8 mouse cellular contexts compared by ENCODE assay signal in the genomic region with DNA sequence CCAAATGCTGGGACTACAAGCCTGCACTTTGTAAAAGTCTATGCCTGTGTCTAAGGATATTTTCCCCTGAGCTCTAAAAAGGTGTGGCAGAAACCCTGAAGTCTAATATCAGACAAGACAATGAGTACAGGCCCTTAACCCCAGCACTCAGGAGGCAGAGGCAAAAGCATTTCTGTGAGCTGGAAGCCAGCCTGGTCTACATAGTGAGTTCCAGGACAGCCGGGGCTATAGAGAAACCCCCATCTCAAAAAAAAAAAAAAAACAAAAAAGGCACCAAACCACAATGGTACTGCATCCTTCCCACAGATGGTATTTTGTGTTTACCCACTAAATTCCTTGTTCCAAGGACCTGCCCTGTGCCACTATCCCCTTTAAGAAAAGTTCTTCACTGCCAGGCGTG. TPM values are rescaled to one million over a fixed set of nuclear protein-coding genes. Genes with fewer than 3 reads are reported as not detected.
DNase-seq lines count a peak whose midpoint lies in the region; ATAC-seq and TF ChIP-seq lines count a peak whose summit lies in the region.
"Not testable (repeated sequence)": the region's sequence is repeated elsewhere in the genome, so short reads cannot be mapped to it uniquely, and the experiment has no call there.

No protein-coding gene starts in this region.

- DNase-seq in T-cell, adult 2 months (ENCODE audit: low spot score), result peak; percentile 37
- peak; percentile 30 for DNase-seq in cerebellum, adult 9-11 months
- peak; percentile 36 to 64 for DNase-seq in gastrocnemius, postnatal 36 days
- peak; percentile 57 to 60 for DNase-seq in left cerebral cortex, adult 2 months (ENCODE audit: extremely low spot score in 1 of 2, low spot score in 2 of 2)
- DNase-seq in ovary, postnatal 10 days (ENCODE audit: low spot score), result peak; percentile 55
- peak; percentile 41 for DNase-seq in thymus, adult 2 months
- peak; percentile 53 for DNase-seq in urinary bladder, postnatal 25 days (ENCODE audit: low spot score)

- not testable (repeated sequence) for H3K4me1 ChIP-seq in thymus, adult 2 months (replicated peaks; ENCODE audit: control insufficient read depth, insufficient read depth, low read length)

- TF ChIP-seq CTCF in left cerebral cortex, adult 2 months (IDR thresholded peaks at IDR 0.05); thymus, adult 2 months (IDR thresholded peaks at IDR 0.05; ENCODE audit: borderline replicate concordance, control insufficient read depth, extremely low read depth, insufficient read depth, low read length, poor library complexity): not testable (repeated sequence)

- H3K27me3 ChIP-seq in thymus, adult 2 months (ENCODE audit: control insufficient read depth, insufficient read depth, low read length), result not testable (repeated sequence)

- H3K36me3 ChIP-seq in thymus, adult 2 months (ENCODE audit: control insufficient read depth, insufficient read depth, low read length), result not testable (repeated sequence)

- 81% methylated on average over 2 of the region's 2 CpGs for WGBS in thymus, adult 2 months

- intact Hi-C loops in gastrocnemius, postnatal 36 days (cut with DNase I); left cerebral cortex, adult 2 months (cut with DNase I): not testable (repeated sequence)

- H3K4me3 ChIP-seq in left cerebral cortex, adult 2 months; thymus, adult 2 months (ENCODE audit: control insufficient read depth, insufficient read depth, low read length): not testable (repeated sequence)

- peak; percentile 0 for ATAC-seq in inflammation-experienced regulatory T-cells, adult 6 months

- not testable (repeated sequence) for TF ChIP-seq POLR2A in thymus, adult 2 months (IDR thresholded peaks at IDR 0.05; ENCODE audit: control insufficient read depth, extremely low read depth, insufficient read depth, low read length, poor library complexity)

- H3K27ac ChIP-seq in left cerebral cortex, adult 2 months; thymus, adult 2 months (ENCODE audit: control insufficient read depth, insufficient read depth, low read length): not testable (repeated sequence)

RNA-seq across cellular contexts. Expression of gene Sfi1, which starts 54.9 kb away (rescaled TPM):
- total RNA-seq in gastrocnemius, postnatal 36 days (2021), result 1 to 10 TPM; 9.3 to 9.9 TPM
- polyA plus RNA-seq in inflammation-experienced regulatory T-cells, adult 6 months (2017; shearing (Covaris generic)), result 10 to 100 TPM; 25.9 to 49.0 (median 44.6) TPM
- total RNA-seq in left cerebral cortex, adult 2 months (2021), result 10 to 100 TPM; 73.5 to 78.7 TPM
- polyA plus RNA-seq in thymus, adult 2 months (2012; rRNA removed), result 36.8 and 49.4 TPM in 2 replicates

Comparison
In these comparisons a context has a peak if more than half of its experiments do, and no peak if none do; other contexts are left out.
1. RNA of gene Sfi1, which starts 54.9 kb away (total RNA-seq): 73.5 to 78.7 TPM in left cerebral cortex, adult 2 months; 9.3 to 9.9 TPM in gastrocnemius, postnatal 36 days; every median in the first group is over 4 times any median in the second.
2. Peak in every context shown above with its lines, with median percentiles within 50 percentile points of each other: DNase-seq.